Mouse (Mus musculus) left cerebral cortex, adult 9 months (tissue): ENCODE measurements at regions not wholly inside any gene's neighbourhood (a gene's known extent, or its start where the extent isn't known, plus 50 kb on each side); places are given as distances from the start of the nearest gene placed in this dataset.

Experiments used
- DNase-seq, 2 experiments: peaks; one replicate each; pipeline ENCODE4 v3.0.0; 2022; ENCODE audit warnings: low spot score in 2 of 2

DNA sequence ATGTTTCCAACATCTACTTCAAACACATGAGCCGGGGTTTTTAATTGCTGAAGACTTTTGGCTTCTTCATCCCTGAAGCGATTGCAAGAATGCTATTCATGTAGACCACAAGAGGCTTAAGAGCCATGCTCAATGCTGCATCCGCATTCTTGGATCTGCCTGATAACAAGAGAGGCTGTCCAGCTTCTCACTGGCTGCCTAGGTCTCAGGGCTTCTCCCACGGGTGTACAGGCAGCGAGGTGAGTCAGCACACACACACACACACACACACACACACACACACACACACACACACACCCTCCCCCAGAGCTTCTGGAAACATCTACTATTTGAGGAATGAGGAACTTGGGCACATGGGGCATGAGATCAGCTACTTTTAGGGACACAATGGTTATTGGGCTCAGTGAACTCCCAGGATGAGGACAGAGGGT lies 261.1 kb downstream of the Tgfb2 start:
- no peak for DNase-seq

DNA sequence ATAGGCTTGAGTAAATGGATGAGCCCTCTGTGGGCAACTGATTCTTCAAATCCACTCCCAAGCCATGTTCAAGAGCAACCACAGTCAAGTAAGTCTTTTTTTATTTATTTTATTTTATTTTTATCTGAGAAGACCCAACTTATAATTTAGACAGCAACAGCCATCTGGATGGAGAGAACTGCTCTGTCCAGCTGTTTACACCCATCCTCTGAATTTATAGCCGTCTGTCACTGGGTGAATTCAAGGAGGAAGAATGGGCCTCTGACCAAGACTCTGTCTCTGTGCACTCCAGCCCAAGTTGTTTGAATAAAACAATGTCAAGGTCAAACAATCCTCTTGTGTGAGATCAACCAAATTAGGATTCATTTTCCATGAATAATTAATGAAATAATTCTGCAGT lies 263.6 kb downstream of the Tgfb2 start:
- DNase-seq: no peak

DNA sequence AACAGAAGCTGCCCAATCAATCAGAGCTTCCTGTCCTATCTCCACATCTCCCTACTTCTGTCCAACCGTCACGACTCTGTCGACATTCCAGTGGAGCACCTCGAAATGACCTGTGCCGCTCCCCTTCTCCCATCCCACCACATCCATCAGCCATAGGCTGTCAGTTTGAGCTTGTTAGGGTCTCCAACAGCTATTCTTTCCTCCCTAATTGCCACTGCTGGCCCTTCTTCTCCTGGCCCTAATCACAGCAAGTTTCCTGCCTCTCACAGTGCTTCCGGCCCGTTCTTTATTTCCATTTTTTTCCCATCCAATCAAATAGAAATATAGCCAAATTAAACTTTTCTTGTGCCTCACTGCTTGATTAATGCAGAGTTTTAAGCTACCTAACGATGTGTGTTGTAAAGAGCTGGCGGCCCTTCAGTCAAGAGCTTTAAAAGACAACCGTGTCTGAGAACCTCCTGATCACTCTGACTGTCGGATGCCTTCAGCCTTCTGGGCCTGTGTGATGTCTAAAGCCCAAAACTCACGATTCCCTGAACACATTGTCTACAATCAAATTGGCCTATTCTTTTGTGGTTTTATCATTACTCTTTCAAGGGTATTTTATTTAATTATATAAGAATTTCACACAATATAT lies 270.3 kb downstream of the Tgfb2 start:
- DNase-seq: no peak

DNA sequence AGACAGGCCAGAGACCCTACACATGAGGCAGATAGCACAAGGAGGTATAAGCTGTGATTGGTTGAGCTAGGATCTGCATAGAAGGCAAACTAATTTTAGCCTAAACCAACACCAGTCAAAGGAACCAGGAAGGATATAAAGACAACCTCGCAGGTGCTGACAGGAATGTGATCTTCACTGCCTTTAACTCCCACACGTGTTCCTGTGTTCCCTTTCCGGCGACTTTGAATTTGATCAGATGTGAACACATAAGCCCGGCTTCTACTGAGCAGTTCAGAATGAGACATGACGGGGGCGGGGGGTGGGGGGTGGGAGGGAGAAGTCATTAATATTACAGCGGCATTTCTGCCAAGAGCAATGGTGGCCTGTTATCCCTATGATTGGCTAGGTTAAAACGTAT lies 271.0 kb downstream of the Tgfb2 start:
- peak in 1 of 2 experiments; percentile 38 for DNase-seq

DNA sequence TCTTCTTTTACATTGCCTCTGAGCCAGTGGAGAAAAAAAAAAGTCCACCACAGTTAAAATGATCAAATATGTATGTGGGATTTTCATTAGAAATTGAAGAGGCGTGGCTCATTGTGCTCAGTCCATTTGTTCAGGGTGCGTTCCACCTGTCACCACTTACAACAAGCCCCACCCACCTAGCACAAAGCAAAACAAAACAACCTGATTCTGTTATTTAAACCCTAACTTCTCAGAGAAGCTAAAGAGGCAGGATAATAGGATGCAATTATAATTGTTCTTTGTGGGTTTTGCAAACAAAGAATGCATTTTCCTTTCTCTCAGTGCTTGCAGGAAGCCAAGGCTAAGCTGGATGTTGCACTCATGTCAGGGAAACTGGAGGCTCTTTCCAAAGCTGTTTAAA lies 271.8 kb downstream of the Tgfb2 start:
- no peak for DNase-seq

DNA sequence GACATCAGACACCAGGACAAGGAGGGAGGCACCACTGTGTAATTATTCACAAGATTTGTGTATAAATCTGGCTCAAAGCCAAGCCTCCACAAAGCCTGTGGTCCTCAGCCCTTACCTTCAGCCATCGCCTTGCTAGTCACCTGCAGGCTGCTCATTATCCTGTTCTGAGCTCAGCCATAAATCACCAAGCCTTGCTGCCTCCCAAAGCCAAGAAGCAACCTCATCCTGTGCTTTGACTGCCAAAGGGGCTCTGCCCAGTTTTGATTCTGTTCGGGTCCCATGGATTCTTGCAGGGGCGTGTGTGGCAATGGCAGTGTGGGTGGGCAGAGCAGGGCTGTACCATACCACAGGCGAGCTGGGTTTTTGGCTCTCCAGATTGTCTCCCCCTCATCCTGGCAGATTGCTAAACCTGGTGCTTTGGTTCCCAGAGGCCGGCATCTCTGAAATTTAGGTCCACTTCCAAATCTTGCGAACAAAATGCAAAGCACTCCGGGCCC lies 272.6 kb downstream of the Tgfb2 start:
- DNase-seq: no peak

DNA sequence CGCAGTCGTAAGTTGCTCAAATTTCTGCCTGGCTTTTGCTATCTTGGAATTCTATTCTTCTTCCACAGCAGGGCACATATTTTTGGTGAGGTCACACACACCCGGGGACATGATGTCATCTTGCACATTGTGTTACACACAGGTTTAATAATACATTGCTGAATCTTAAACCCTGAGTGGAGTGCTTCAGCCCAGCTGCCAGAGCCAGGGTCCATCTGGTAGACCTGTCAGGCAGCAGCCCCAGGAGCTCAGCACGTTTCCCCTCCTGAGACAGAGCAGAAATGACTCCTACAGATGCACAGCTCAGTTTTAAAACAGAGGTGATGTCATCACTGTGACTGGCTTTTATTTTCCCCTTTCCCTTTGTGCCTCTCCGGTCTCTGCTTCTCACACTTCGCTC lies 280.4 kb downstream of the Tgfb2 start:
- no peak for DNase-seq

DNA sequence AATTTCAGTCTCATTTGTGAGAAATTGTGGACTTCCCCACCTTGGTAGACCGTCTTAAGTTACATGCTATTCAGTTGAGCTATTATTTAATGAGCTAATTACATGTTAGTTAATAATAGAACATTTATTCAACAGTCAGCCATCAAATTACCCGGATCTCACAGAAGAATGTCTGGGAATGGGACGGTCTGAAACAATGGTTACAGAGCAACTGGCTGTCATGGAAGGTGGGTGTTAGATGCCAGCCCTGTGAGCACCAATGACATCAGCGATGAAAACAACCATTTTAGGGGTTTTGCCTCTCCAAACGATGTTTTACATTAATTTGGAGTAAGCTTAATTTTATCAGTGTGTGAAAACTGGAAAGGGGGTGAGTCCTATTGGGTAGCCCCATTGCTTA lies 281.7 kb downstream of the Tgfb2 start:
- DNase-seq: no peak

DNA sequence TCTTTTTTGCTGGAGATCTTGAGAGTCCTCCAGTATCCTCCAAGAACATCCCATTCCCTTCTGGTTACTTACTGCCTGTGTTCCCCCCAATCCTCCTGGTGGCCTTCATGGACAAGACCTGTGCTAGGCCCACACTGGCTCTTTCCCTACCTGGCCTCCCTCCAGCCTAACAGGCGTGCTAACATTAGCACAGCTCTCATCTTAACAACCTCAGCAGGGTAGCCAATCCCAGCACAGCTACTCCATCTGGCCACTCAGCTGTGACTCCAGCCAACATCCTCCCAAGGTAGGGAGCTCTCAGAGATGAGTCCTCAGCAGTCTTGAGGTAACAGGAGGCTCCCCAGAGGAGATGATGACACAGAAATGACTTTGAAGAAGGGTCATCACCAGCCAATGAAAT lies 288.7 kb downstream of the Tgfb2 start:
- DNase-seq: no peak

DNA sequence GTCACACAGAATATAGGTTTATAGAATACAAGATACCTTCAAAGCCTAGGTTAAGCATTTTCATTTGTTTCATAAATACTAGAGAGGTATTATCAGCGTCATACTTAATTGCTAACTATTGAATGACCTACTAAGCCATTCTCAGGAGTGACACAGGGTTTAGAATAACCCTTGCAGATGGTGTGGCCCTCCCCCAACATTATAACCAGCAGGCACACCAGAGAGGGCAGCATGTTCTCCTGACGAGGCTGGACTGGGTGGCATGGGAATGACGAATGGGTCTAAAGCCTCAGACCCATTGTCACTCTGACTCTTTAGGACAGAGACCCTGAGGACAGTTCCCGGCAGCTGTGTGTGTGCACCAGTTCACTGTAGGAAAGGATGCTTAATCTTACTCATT lies 290.5 kb downstream of the Tgfb2 start:
- no peak for DNase-seq

DNA sequence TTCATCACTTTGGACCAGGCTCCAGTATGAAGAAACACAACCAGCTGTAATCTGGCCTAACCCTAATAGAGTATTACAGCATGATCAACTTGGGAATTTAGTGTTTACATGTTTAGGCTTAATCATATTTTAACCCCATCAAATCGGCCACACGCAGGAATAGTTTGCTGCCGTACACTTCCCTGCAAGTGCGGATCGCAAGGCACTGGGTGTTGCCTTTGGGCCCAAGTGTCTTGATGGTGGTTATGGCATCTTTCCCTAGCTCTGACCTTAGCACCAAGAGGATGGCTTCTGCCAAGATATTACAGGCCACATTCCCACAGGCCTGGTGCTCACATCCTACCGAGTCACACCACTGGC lies 291.9 kb downstream of the Tgfb2 start:
- DNase-seq: no peak

DNA sequence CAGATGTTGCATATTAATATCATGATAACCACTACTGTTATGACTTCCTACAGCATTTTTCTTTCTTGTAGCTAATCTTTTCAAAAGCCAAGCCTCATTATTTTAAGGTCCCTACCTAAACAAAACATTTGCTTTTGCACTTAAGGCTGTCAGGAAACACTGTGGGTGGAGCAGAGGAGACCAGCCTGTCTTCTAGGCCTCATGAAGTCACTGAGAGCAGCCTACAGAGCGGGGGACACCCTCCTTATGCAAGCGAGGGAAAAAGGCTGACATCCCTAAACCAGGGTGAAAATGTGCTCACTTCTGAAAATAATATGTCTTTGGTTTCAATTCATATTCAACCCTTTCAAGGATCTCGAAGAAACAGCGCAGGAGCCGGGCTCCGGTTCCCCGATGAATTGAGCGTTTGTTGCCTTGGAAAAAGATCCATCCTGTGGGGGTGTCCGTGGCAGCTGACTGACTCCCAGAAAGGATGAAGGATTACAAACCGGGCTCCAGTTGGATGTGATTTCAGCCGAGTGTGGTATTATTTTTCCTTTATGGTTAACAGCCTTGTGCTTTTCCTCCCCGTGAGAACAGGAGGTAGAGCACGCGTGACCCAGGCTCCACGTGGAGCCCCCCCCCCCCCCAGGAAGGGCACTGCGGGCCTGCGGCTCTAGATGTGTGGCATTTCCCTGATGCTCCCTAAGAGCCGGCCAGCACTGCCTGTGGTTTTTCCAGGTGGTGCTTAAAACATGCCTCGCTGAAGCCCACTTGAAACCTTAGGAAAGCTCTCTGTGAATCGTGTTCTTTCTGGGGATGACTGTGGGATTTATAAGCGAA lies 292.5 kb downstream of the Tgfb2 start:
- peak in 1 of 2 experiments; percentile 39 for DNase-seq

DNA sequence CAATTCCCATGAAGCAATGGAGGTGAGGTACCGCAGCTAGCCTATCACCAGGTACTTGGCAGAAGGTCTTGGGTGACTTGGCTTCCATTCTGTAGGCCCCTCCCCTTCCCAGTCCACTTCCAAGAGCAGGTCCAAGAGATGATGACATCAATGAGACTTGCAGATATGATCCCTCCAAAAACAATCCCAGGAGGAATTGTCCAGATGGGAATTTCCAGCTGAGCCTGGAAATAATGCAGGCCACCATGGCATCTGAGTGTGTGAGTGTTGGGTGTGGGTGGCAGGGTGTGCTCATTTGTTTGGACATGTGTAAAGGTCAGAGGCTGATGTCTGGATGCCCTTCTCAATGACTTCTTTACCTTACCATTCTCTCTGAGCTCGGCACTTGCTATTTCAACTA lies 293.5 kb downstream of the Tgfb2 start:
- DNase-seq: no peak

DNA sequence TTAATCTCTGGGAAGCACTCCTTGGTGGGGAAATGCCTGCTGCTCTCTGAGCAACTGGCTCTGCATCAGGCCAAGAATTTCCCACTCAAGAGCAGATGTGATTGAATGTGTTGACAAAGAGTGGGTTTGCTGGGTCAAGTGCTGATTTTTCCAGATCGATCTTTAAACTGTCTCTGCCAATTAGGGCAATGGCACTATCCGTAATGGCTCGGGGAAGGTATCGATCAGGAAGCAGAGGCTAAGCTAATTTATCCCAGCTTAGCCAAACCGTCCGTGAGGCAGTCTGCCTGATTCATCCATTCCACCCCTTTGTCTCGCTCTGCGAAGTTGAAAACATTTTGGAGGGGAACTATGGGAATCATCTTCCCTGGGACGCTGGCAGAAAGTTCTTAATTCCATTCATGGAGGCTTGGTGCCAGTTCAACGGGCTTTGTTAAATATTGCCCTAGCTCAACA lies 291.9 kb upstream of the Lyplal1 start:
- no peak for DNase-seq

DNA sequence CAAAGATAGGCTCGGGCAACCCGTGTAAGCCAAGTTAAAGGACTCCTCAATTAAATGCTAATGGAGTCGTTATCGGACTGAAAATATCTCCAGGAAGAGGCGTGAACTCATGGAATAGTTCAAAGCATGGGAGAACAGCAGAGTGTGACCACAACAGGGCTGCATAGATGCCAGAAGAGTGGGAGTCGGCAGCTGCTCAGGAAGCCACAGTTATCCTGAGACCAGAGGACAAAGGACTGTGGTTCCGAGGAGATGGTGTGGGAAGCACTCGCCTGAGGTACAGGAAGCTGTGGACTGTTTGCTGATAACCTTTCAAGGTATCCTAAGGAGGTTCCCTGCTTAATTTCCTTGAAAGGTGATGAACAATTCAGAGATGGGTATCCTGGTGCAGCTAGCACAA lies 290.5 kb upstream of the Lyplal1 start:
- DNase-seq: no peak

DNA sequence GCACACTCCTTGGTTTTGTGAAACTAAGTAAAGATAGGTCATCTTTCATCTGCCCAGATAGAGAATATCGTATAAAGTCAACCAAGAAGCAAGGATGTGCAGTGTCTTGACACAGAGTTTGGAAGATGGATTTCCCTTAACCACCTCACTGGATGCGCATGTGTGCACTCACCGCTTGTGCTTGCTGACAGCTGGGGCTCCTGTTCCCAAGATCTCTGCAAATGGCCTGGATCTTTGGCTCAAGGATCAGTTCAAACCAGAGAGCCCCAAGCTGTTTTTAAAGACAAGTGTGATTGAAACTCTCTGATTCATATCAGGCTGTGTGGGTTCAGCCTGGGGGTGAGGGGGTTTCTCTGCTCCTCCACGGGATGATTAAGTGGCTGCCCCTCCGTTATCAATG lies 288.6 kb upstream of the Lyplal1 start:
- no peak for DNase-seq

DNA sequence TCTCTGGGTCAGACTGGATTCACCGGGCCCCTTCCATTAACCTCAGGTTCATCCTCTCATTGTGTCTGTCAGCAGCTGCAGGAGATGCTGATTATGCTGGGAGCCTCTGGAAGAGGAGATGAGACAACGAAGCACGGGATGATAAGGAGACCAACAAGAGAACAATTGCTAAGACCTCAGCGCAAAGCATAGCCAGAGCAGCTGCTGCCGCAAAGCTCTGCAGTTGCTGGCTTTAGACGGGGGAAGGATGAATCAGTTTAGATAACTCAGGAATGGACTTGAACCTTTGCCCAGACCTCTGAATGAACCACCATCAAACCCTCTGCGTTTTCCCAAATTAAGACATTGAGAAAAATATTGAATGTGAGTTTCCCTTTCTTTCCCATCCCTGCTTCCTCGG lies 282.7 kb upstream of the Lyplal1 start:
- DNase-seq: no peak

DNA sequence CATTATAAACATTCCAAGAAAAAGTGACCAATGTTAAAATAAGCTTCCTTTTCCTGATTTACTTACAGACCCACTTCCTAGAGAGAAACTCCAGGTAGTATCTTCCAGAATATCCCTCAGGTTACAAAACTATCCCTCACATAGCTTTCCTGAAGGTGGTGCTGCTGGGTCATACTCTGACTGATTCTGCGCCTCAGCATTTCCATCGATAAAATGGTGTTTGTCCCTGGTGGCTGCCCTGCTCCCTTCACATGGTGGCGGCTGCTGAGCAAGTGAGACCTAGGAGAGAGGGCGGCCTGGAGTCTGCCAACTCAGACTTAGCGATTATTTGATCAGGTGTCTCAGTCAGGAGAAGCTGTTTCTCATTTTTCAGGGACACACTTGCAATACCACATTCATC lies 275.9 kb upstream of the Lyplal1 start:
- DNase-seq: peak in 1 of 2 experiments; percentile 25

DNA sequence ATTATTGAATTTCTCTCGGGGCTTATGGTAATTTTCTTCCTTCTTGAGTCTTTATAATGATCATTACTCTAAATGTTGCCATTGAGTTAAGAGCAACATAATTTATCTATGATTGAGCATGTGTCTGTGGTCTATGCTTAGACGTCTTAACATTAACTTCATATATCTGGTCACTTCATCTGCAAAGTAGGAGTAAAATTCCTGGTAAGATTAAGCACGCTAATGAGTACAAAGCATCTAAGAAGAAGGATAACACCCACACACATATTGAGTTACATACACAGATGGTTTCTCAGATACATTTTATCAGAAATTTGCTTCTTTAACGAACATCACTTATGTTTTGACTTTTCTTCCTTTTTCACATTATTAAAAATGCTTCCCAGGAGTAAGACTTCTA lies 267.3 kb upstream of the Lyplal1 start:
- no peak for DNase-seq

DNA sequence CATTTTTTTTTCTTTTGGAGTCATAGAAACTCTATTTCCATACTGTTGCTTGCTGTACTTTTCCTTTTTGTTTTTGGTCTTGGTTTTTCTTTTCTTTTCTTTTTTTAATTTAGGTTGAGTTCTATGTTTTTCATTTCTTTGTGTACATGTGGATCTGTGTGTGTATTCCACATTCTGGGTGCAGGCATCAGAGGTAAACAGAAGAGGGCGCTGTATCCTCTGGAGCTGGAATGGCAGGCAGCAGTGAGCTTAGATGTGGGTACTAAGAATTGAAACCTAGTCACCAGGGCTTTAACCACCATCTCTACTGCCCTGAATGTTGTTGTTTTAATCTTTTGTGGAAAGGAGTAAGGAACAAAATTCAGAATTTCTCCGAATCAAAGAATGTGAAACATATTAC lies 266.3 kb upstream of the Lyplal1 start:
- no peak for DNase-seq

DNA sequence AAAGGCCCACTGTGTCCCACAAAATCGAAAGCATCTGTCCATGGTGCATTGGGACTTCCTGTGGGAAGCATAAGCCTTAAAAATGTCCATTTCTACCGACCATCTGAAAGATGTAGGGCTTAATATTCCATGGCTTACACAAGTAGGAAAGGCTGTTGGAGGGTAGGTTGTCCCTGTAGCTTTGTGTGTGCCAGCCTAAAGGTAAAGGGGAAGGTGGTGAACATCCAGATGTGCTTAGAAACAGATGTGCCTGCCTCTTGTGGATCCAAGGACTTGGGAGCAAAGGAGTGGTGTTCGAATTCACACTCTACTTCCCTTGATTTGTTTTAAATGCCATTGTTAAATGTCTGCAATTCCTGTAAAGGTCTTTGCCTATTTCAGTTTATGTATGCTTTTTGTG lies 265.9 kb upstream of the Lyplal1 start:
- no peak for DNase-seq

DNA sequence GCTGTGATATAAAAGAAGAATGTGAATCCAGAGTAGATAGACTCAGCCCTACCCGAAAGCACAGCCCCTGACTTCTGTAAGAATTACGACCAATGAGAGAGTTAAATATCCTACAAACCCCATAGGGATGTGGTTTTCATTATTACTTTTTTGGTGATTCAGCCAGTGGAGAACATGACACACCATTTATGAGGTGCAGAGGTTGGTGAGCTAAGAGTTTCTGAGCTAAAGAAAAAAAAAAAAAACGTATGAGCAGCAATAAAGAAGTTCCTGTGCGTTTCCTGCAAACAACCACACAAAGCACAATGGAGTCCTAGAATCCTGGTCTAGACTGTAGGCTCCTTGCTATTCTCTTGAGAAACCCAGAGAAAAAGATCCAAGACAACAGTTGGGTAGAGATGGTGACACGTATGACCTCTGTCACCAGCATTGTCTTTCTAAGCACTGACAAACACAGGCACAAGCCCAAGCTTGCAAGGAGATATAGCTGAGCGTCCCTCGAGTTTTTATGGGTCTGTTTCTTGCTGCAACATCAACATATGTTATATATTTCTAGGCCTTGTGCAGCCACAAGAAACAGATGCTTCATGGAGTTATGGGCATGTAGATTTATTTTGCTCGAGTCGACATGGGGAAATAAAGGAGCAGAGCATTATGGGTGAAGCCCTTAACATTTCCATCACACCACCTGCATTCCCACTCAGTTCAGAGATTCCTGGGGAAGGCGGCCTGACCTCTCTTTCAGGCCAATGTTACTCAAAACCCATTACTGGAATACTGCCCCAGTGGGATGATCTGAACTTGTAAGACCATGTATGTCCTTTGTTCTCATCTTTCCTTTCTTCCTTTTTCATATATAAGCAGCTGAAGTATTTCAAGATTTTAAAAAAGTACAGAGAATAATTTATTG lies 263.1 kb upstream of the Lyplal1 start:
- no peak for DNase-seq
